Mouse (Mus musculus) E14TG2a.4 (cell line): ENCODE data around the gene Ank2.

ENCODE experiments used
- H3K27me3 ChIP-seq: 2 replicates; pipeline ENCODE4 v1.6.1; 2014; ENCODE audit warnings: low read length, control low read depth; ENCODE audit not compliant: insufficient read depth
- H3K36me3 ChIP-seq: 2 replicates; pipeline ENCODE4 v1.6.1; 2014; ENCODE audit warnings: low read length, control low read depth; ENCODE audit not compliant: insufficient read depth
- H3K4me1 ChIP-seq: replicated peaks from 2 replicates; pipeline ENCODE4 v1.6.1; 2014; ENCODE audit warnings: low read depth, low read length, control low read depth
- H3K4me3 ChIP-seq: replicated peaks from 2 replicates; pipeline ENCODE4 v1.5.1; 2014; ENCODE audit warnings: mild to moderate bottlenecking, low read length
- H3K9me3 ChIP-seq: 2 replicates; pipeline ENCODE4 v1.6.1; 2014; ENCODE audit warnings: low read length, control low read depth
- CTCF ChIP-seq: conservative IDR thresholded peaks from 2 replicates; pipeline ENCODE4 v1.5.1; 2014; ENCODE audit warnings: low read length
- NANOG ChIP-seq: IDR thresholded peaks from 2 replicates; pipeline ENCODE4 v1.6.1; 2014; ENCODE audit warnings: borderline replicate concordance, low read length, mixed read lengths
- POU5F1 ChIP-seq: IDR thresholded peaks from 2 replicates; pipeline ENCODE4 v1.6.1; 2014; ENCODE audit warnings: low read length, borderline replicate concordance

Ank2 gene

GRCm38 (mm10) chr3:127294079-127294478, 205.1 kb downstream of the Ank2 start:
- no peaks in the 10 kb centered on the region for H3K36me3 ChIP-seq
- no peak overlapping the region for H3K4me3 ChIP-seq
- H3K9me3 ChIP-seq: no peaks in the 10 kb centered on the region
- no peaks in the 10 kb centered on the region for H3K27me3 ChIP-seq
- no peaks in the 10 kb centered on the region for H3K4me1 ChIP-seq
- TF ChIP-seq NANOG (no peak), POU5F1 (no peak), CTCF (no peak)

DNA sequence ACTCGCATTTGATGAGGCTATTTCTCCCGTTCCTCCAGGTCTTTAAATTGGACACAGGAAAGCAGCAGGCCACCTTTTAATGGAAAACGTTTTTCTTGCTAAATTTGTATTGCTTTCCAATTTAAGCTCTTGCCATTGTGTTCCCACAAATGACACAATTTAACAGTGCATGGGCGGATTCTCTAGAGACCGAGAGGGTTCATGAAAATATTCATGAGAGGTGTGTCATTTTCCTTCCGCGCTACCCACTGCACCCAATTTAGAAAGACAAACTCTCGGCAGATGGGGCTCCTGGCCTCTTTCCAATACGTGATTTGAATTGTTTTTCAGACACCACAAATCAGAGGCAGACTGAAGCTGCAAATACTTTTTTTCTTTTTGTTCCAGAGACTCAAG, 205.7 kb downstream of the Ank2 start:
- no peaks in the 10 kb centered on the region for H3K9me3 ChIP-seq
- H3K27me3 ChIP-seq: no peaks in the 10 kb centered on the region
- no peaks in the 10 kb centered on the region for H3K36me3 ChIP-seq
- H3K4me1 ChIP-seq: no peaks in the 10 kb centered on the region
- TF ChIP-seq POU5F1 (no peak), NANOG (no peak), CTCF (no peak)
- H3K4me3 ChIP-seq: no peak overlapping the region

DNA sequence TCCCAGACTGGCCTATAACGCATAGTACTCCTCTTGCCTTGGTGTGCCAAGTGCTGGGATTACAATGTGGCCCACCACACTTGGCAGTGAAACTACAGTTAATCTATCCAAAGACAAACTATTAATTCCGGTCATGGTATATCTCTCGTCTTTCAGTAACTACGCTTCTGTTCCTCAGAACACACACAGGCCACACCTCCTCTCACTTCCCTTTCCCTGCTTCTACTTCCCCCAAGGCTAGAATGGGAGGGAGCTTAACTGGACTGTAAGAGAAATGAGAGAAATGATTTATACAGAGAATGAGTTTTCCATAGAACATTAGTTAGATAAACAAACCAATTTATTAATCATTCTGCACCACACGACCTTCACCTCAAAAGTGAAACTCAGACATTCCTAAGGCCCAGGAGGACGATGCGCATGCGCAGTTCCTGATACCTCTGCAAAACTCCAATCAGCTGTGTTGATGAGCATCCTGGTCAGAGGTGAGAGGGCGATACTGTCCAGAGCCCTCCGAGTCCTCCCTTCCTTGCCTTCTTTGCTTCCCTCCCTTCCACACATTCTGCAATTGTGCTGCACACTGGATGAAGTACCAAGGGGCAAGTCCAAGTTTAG, 206.2 kb downstream of the Ank2 start:
- H3K27me3 ChIP-seq: no peaks in the 10 kb centered on the region
- H3K36me3 ChIP-seq: no peaks in the 10 kb centered on the region
- H3K4me1 ChIP-seq: no peaks in the 10 kb centered on the region
- no peaks in the 10 kb centered on the region for H3K9me3 ChIP-seq
- TF ChIP-seq CTCF (no peak), NANOG (no peak), POU5F1 (no peak)
- H3K4me3 ChIP-seq: no peak overlapping the region

DNA sequence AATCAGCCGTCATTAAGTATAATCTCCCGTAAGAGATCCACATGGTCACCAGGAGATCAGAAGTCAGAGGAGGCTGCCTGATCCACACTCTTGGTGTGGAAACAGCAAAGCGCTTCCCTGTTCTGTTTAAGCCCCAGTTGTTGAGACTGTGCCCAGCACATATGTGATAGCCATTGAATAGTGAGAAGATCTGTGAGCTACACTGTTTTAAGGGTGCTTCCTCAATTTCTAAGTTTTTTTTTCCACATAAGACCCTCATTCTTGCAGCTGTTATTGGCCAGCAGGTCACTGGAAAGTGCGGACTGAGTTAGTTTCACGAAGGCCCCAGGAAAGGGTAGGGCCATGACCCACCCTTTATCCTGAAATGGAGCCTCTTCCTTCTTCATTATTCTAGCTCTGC, 216.9 kb downstream of the Ank2 start:
- no peaks in the 10 kb centered on the region; the same call in 1 of the 2 replicates for H3K9me3 ChIP-seq
- H3K4me1 ChIP-seq: no peaks in the 10 kb centered on the region
- no peak overlapping the region for H3K4me3 ChIP-seq
- TF ChIP-seq POU5F1 (no peak), NANOG (no peak), CTCF (no peak)
- H3K36me3 ChIP-seq: no peaks in the 10 kb centered on the region
- no peaks in the 10 kb centered on the region for H3K27me3 ChIP-seq

- Histone ChIP-seq H3K36me3 (no peaks in the 10 kb centered on the region), H3K9me3 (no peaks in the 10 kb centered on the region; the same call in 1 of the 2 replicates), H3K4me1 (no peaks in the 10 kb centered on the region), H3K4me3 (no peak overlapping the region), H3K27me3 (no peaks in the 10 kb centered on the region)
- TF ChIP-seq CTCF: no peak
- no peak for TF ChIP-seq NANOG
- no peak for TF ChIP-seq POU5F1
Measured at GRCm38 (mm10) chr3:127281390-127281789, 217.8 kb downstream of the Ank2 start.

DNA sequence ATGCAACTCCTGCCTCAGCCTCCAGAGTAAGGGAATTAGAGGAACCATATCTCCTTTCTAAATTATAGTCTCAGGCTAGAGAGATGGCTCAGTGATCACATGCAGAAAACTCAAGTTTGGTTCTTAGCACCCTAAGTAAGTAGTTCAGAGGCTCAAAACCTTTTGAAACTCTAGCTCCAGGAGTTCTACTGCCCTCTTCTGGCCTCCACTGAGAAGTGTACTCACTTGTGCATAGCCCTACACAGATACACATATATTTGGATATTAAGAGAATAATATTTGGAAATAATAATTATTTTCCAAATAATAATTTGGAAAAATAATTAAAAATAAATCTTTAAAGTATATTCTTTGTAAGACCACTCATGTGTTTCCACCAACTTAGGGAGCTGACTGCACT, 218.8 kb downstream of the Ank2 start:
- Histone ChIP-seq H3K9me3 (no peaks in the 10 kb centered on the region; the same call in 1 of the 2 replicates), H3K27me3 (no peaks in the 10 kb centered on the region), H3K4me3 (no peak overlapping the region), H3K4me1 (no peaks in the 10 kb centered on the region), H3K36me3 (no peaks in the 10 kb centered on the region)
- peak; percentile 58 for TF ChIP-seq CTCF
- no peak for TF ChIP-seq NANOG

DNA sequence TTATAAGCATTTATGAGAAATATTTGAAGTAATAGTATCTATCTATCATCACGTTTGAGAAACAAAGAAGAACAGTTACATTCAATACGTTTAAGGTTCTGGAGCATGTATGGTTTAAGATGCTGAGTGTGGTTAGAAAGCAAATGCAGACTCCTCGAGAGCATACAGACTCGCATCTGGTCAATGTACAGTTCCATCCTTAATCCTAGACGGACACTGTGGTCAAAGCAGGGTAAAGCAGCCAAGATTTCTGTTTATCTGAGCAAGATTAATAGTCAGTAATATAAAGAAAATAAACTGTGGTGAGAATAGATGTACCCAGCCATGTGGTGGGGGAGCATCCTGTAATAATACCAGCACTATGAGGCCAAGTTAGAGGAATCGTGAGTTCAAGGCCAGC, 223.2 kb downstream of the Ank2 start:
- Histone ChIP-seq H3K27me3 (no peaks in the 10 kb centered on the region), H3K4me1 (no peaks in the 10 kb centered on the region), H3K9me3 (no peaks in the 10 kb centered on the region; the same call in 1 of the 2 replicates), H3K4me3 (no peak overlapping the region), H3K36me3 (no peaks in the 10 kb centered on the region)
- TF ChIP-seq NANOG (no peak), POU5F1 (no peak), CTCF (no peak)

- Histone ChIP-seq H3K4me1 (no peaks in the 10 kb centered on the region), H3K9me3 (no peaks in the 10 kb centered on the region), H3K27me3 (no peaks in the 10 kb centered on the region), H3K36me3 (no peaks in the 10 kb centered on the region), H3K4me3 (no peak overlapping the region)
- no peak for TF ChIP-seq NANOG
- TF ChIP-seq POU5F1: no peak
- no peak for TF ChIP-seq CTCF
Measured at GRCm38 (mm10) chr3:127272801-127273200, 226.3 kb downstream of the Ank2 start.

GRCm38 (mm10) chr3:127269616-127270015, 229.5 kb downstream of the Ank2 start:
- no peak overlapping the region for H3K4me3 ChIP-seq
- H3K36me3 ChIP-seq: no peaks in the 10 kb centered on the region
- TF ChIP-seq CTCF: no peak
- no peaks in the 10 kb centered on the region for H3K4me1 ChIP-seq
- H3K27me3 ChIP-seq: no peaks in the 10 kb centered on the region
- H3K9me3 ChIP-seq: no peaks in the 10 kb centered on the region
